In genomic region chr17:57261796-57262195, GRCm38 (mm10) we compare ENCODE assay signal across 22 mouse cellular contexts. TPM values are rescaled to one million over a fixed set of nuclear protein-coding genes. Genes with fewer than 3 reads are reported as not detected.
DNase-seq lines count a peak whose midpoint lies in the region; ATAC-seq and TF ChIP-seq lines count a peak whose summit lies in the region.
"Had no signal": no experiment of that assay in that cellular context is flagged by ENCODE, and none has a peak within 500 bp of the region (broad histone marks: within the 10 kb centered on the region; RNA-seq: fewer than 3 reads in every experiment).

No protein-coding gene starts in this region.

- no peak overlapping the region for H3K4me3 ChIP-seq in hindbrain, embryonic 15.5 days
- H3K4me3 ChIP-seq in hindbrain, embryonic 16.5 days (ENCODE audit: low read length) = no peak overlapping the region
- no peak overlapping the region for H3K4me3 ChIP-seq in G1E (ENCODE audit: low read depth, low read length)
- H3K4me3 ChIP-seq: embryonic facial prominence, embryonic 13.5 days; forebrain, embryonic 12.5 days; heart, adult 2 months; heart, embryonic 13.5 days had no signal

- peak; percentile 95 for DNase-seq in heart, adult 11 months
- no peak for DNase-seq in heart, postnatal 4 days
- DNase-seq in G1E (ENCODE audit: low spot score) (no peak), R1 (ENCODE audit: low read depth, low spot score) (peak; percentile 71)
- DNase-seq in spleen, postnatal 36 days (ENCODE audit: low spot score in 2 of 2) = no peak
- DNase-seq: adrenal gland, adult 8-10 months; cerebellum, adult 11 months; cerebellum, adult 8-10 months; cerebellum, postnatal 25 days; heart, adult 2 months; heart, postnatal 36 days; kidney, adult 8-10 months had no signal

- H3K4me1 ChIP-seq in hindbrain, embryonic 15.5 days (replicated peaks) = no peaks in the 10 kb centered on the region
- no peaks in the 10 kb centered on the region for H3K4me1 ChIP-seq in hindbrain, embryonic 16.5 days (ENCODE audit: control insufficient read depth, insufficient read depth, low read depth, low read length)
- peaks cover 26% of the 10 kb centered on the region for H3K4me1 ChIP-seq in G1E (ENCODE audit: insufficient read depth, low read depth, low read length)

- WGBS in hindbrain, embryonic 15.5 days = 69% methylated on average over 1 of the region's 1 CpGs
- WGBS in hindbrain, embryonic 16.5 days = 44% methylated on average over 1 of the region's 1 CpGs

- no peaks in the 10 kb centered on the region; the same call in 1 of the 2 replicates for H3K36me3 ChIP-seq in hindbrain, embryonic 15.5 days
- no peaks in the 10 kb centered on the region for H3K36me3 ChIP-seq in hindbrain, embryonic 16.5 days (ENCODE audit: control insufficient read depth, insufficient read depth, low read length)
- peaks cover 75% of the 10 kb centered on the region for H3K36me3 ChIP-seq in G1E (replicated peaks)

- no peak overlapping the region for H3K27ac ChIP-seq in hindbrain, embryonic 15.5 days (replicated peaks)
- no peak overlapping the region for H3K27ac ChIP-seq in hindbrain, embryonic 16.5 days (ENCODE audit: low read depth, low read length)
- H3K27ac ChIP-seq: embryonic facial prominence, embryonic 13.5 days; forebrain, embryonic 12.5 days; heart, adult 2 months; heart, embryonic 13.5 days; kidney, postnatal 0 days had no signal

- ATAC-seq in hindbrain, embryonic 15.5 days (ENCODE audit: low FRiP score, low read depth) = 0 out of 2 replicates have a peak, but pooled peaks have one; percentile 14
- no peak for ATAC-seq in hindbrain, embryonic 16.5 days
- peak; percentile 30; the same call in 1 of the 2 replicates for ATAC-seq in G1E (ENCODE audit: extremely low read depth, insufficient number of reproducible peaks, low FRiP score, poor library complexity, severe bottlenecking)
- ATAC-seq: forebrain, embryonic 16.5 days; inflammation-experienced regulatory T-cells, adult 6 months; intestine, postnatal 0 days; Patski had no signal

- H3K9me3 ChIP-seq in hindbrain, embryonic 15.5 days = no peaks in the 10 kb centered on the region
- no peaks in the 10 kb centered on the region for H3K9me3 ChIP-seq in hindbrain, embryonic 16.5 days (ENCODE audit: control insufficient read depth, low read length)
- no peaks in the 10 kb centered on the region for H3K9me3 ChIP-seq in G1E (replicated peaks)
- H3K9me3 ChIP-seq: embryonic facial prominence, embryonic 13.5 days; forebrain, embryonic 12.5 days; heart, embryonic 13.5 days had no signal

- no peak overlapping the region for H3K4me2 ChIP-seq in hindbrain, embryonic 15.5 days
- no peak overlapping the region for H3K4me2 ChIP-seq in hindbrain, embryonic 16.5 days (ENCODE audit: low read length)
- H3K4me2 ChIP-seq: embryonic facial prominence, embryonic 13.5 days; forebrain, embryonic 12.5 days; heart, embryonic 13.5 days had no signal

- H3K27me3 ChIP-seq in hindbrain, embryonic 15.5 days = no peaks in the 10 kb centered on the region
- H3K27me3 ChIP-seq in hindbrain, embryonic 16.5 days (replicated peaks; ENCODE audit: control insufficient read depth, insufficient read depth, low read length) = no peaks in the 10 kb centered on the region
- H3K27me3 ChIP-seq in G1E (ENCODE audit: insufficient read depth, low read length) = peaks cover 3% of the 10 kb centered on the region
- H3K27me3 ChIP-seq: embryonic facial prominence, embryonic 13.5 days; forebrain, embryonic 12.5 days; heart, embryonic 13.5 days; Patski had no signal

- no peak overlapping the region for H3K9ac ChIP-seq in hindbrain, embryonic 15.5 days
- H3K9ac ChIP-seq in hindbrain, embryonic 16.5 days (ENCODE audit: low read depth, low read length) = no peak overlapping the region
- H3K9ac ChIP-seq: embryonic facial prominence, embryonic 13.5 days; forebrain, embryonic 12.5 days; heart, embryonic 13.5 days had no signal

- TF ChIP-seq CTCF in G1E (IDR thresholded peaks at IDR 0.05; ENCODE audit: low read depth, low read length) = no peak

RNA-seq across cellular contexts. Expression of gene Trip10, which starts 12.5 kb away (rescaled TPM):
- 10 to 100 TPM; 45.6 to 46.9 TPM for total RNA-seq in heart, postnatal 4 days (2021)
- polyA plus RNA-seq in hindbrain, embryonic 15.5 days (2015; fragmentation: Nextera tagmentation; extraction: Ambion mirVana) = 10.4 and 11.6 TPM in 2 replicates
- 10.1 and 11.6 TPM in 2 replicates for polyA plus RNA-seq in hindbrain, embryonic 16.5 days (2015; fragmentation: Nextera tagmentation; extraction: Ambion mirVana)
- total RNA-seq in G1E (2014; fragmentation: Nextera tagmentation) (12.9 and 16.3 TPM in 2 replicates), G1E (2017) (9.8 and 12.7 TPM in 2 replicates)
- 20.1 and 22.0 TPM in 2 replicates for polyA plus RNA-seq in G1E (2012)

RNA-seq across cellular contexts. Expression of gene Gpr108, which starts 13.6 kb away (rescaled TPM):
- total RNA-seq in heart, postnatal 4 days (2021) = 10 to 100 TPM; 19.5 to 20.4 TPM
- polyA plus RNA-seq in hindbrain, embryonic 15.5 days (2015; fragmentation: Nextera tagmentation; extraction: Ambion mirVana) = 22.3 and 24.0 TPM in 2 replicates
- polyA plus RNA-seq in hindbrain, embryonic 16.5 days (2015; fragmentation: Nextera tagmentation; extraction: Ambion mirVana) = 22.8 and 24.2 TPM in 2 replicates
- total RNA-seq in G1E (2014; fragmentation: Nextera tagmentation) (15.2 and 18.4 TPM in 2 replicates), G1E (2017) (16.7 and 22.1 TPM in 2 replicates)
- polyA plus RNA-seq in G1E (2012) = 12.4 and 15.1 TPM in 2 replicates

RNA-seq across cellular contexts. Expression of gene Vav1, which starts 17.1 kb away (rescaled TPM):
- 1 to 10 TPM; 1.0 to 1.4 TPM for total RNA-seq in heart, postnatal 4 days (2021)
- 1.7 and 1.8 TPM in 2 replicates for polyA plus RNA-seq in hindbrain, embryonic 15.5 days (2015; fragmentation: Nextera tagmentation; extraction: Ambion mirVana)
- polyA plus RNA-seq in hindbrain, embryonic 16.5 days (2015; fragmentation: Nextera tagmentation; extraction: Ambion mirVana) = 1.4 and 1.7 TPM in 2 replicates
- total RNA-seq in G1E (2014; fragmentation: Nextera tagmentation) (43.6 and 48.1 TPM in 2 replicates), G1E (2017) (175 and 177 TPM in 2 replicates)
- polyA plus RNA-seq in G1E (2012) = 43.4 and 50.0 TPM in 2 replicates
- polyA plus RNA-seq: Patski had no signal

RNA-seq across cellular contexts. Expression of gene C3, which starts 33.9 kb away (rescaled TPM):
- total RNA-seq in heart, postnatal 4 days (2021) = 10 to 100 TPM; 60.1 to 79.6 TPM
- 1.2 and 1.9 TPM in 2 replicates for polyA plus RNA-seq in hindbrain, embryonic 15.5 days (2015; fragmentation: Nextera tagmentation; extraction: Ambion mirVana)
- polyA plus RNA-seq in hindbrain, embryonic 16.5 days (2015; fragmentation: Nextera tagmentation; extraction: Ambion mirVana) = 2.1 TPM in 2 replicates
- total RNA-seq in G1E (2014; fragmentation: Nextera tagmentation) = not detected in 2 replicates
- total RNA-seq in G1E (2017) = 0.27 and 3.6 TPM in 2 replicates
- 0.04 and 0.10 TPM in 2 replicates for polyA plus RNA-seq in G1E (2012)

Comparison
In these comparisons a context has a peak if more than half of its experiments do, and no peak if none do; other contexts are left out.
1. DNase-seq: peak in heart, adult 11 months (single experiment) and R1 (single experiment); none in heart, postnatal 4 days (single experiment), G1E (single experiment) and spleen, postnatal 36 days (0 of 2).
2. RNA of gene Vav1, which starts 17.1 kb away (polyA plus RNA-seq): 43.4 to 50.0 TPM in G1E; 1.7 to 1.8 TPM in hindbrain, embryonic 15.5 days and 1.4 to 1.7 TPM in hindbrain, embryonic 16.5 days; every median in the first group is over 10 times any median in the second.